Mouse (Mus musculus) right cerebral cortex, postnatal 14 days (tissue): ENCODE data around the gene Selenos.
"Not testable (repeated sequence)": the region's sequence is repeated elsewhere in the genome, so short reads cannot be mapped to it uniquely, and the experiment has no call there.

Source experiments
- DNase-seq: peaks from one replicate; pipeline ENCODE4 v3.0.0; 2022

The Selenos gene

DNA sequence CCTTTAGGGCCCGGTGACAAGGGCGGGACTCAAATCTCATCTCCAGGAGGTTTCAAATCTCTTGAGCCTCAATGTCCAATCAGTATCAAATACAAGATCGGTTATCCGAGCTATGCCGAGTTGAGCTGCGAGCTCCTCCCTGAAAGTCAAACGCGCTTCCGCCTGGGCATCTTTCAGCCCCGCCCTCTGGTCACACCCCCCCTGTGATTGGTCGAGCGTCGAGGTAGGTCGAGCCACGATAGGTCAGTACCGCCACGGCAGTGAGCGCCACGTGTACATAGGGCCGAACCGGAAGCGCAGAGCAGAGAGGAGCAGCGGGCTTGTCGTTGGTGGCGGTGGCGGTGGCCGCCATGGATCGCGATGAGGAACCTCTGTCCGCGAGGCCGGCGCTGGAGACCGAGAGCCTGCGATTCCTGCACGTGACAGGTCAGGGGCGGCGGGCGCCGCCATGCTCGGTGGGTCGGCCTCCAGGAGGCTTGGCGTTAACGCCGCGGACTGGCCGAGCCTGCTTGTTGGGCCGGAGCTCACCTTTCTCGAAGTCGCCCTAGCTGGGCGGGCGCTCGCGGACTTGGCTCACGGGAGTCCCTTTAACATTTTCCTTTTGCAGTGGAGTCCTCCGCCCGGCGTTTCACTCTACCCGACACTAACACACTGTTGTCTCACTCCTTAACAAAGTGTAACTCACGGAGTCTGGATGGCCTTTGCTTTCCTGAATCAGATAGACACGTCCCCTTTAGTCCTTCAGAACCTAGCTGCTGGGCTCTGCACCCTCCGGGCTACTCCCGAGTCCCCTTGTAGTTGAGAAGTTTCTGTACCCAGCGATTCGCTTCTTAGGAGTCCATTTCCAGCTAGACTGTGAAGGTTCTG is at the start of gene Selenos:
Gene Selenos (plus strand): TSS at position 286 of the 867 bp plus-strand sequence.
- DNase-seq: peak; percentile 95

DNA sequence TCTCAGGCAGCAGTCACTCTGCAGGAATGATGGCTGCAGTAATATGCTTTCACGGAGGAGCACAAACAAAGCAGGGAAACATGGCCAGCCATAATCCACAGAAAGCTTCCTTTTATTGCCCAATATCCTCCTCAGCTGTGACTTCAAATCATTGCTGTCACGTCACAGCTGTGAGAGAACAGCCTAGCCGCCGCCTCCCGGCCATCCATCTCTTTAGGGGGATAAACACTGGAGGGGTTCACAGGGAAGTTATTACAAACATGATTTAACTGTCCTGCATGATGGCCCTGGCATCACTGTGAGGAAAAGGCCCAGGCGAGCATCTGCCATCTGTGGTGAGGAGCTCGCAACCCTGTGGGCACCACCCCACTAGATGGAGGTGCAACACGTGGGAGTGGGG is 42.6 kb upstream of the Selenos start:
- DNase-seq: no peak

DNA sequence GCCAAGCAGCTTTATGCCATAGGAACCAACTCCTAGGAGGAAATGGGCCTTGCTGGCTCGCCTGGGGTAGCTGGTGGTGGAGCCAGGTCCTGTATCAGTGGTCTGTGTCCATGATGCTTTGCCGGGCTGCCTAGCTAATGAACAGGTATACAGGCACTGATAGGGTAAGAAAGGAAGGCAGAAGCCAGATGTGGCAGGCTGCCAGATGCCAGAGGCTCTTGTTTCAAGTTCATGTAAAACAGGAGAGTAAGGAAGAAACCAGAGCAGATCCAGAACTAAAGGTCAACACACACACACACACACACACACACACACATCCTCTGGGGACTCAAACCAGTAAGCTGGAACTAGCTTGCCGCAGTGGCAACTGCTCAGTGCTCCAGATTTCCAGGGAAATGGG is 41.2 kb upstream of the Selenos start:
- DNase-seq: no peak

DNA sequence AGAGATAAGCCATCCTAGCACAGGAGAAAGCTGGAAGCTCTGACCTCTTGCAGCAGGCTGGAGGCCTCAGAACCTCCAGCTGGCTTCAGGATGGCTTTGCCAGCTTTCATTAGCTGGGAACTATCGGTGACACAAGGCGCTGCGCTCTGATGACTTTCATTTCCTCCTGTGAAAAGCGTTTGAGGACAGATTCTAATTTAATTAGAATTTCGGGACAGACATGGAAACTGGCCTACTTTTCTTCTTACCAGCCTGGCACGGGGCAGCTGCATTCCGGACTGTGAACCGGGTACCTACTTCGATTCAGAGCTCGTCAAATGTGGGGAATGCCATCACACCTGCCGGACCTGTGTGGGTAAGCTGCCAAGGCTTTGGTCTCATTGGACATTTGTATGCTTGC is 40.7 kb upstream of the Selenos start:
- no peak for DNase-seq

DNA sequence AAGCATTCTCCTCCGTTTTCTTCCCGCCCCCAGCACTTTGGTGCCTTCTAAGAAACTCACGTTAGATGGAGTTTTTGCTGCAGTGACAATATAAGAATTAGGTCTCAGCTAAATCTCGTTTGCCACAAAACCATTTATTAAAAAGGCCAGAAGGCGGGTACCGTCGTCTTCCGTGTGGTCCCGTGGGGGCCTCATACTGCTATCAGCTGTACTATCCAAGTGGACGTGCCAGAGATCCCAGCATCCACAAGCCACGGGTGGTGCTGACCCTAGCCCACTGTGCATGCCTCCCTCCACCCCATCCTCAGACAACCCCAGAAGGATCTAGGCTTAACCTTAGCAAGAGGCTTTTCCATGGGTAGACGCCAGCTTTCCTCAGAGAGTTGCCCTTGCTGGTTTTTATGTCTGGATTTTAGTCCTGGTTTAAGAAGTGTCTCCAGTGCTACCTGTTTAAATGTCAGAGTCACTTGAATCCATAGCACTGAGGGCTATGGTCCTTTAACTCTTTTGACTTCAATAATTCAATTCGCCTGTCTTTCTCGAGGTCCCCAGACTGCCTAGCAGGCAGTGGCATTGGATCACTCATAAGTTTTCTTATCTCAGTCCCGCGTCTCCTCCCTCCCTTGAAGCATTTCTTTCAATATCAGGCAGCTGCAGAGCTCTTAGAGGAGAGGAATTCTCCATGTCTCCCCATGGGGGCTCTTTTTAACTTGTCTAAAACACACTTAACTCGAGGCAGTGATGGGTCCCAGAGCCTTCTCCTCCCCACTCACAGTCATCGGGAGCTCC is 39.2 kb upstream of the Selenos start:
- no peak for DNase-seq

DNA sequence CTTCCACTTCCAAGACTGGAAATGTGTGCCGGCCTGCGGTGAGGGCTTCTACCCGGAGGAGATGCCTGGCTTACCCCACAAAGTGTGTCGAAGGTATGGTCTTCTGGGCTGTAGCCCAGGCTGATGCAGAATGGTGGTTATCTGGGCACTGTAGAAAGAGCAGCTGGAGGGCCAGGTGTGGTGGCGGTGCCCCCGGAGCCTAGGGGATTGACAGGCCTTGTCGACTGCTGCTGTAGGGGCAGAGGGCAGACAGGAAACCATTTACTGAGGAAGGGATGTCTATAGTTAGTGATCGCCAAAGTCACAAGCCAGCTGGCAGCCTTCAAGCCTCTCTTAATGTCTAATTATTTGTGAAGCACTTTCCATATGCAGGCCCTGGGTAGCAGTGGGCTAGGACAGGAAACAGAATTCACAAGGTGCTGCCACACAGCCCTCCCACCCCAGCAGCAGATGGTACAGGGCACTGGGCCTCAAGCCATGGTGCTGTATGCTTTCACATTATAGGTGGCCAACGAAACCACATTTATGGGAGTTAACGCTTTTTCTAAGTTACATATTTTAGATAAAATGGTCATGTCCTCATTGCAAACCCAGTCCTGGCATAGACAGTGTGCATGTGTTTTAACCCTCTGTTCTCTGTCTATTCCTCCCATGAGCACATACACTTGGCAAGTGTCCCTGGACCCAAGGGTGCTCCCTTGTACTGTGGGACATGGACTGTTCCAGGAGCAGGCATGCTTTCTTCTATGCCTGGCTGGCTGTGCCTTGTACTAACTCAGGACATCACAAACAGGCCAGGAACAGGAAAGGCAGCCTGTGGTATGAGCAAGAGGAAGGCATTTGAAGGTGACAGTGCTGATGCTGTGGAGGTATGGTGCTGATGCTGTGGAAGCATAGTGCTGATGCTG is 35.6 kb upstream of the Selenos start, which contains the start of gene Gm45213:
Gene Gm45213 (plus strand): TSS at position 51 of the 908 bp plus-strand sequence.
- no peak for DNase-seq

DNA sequence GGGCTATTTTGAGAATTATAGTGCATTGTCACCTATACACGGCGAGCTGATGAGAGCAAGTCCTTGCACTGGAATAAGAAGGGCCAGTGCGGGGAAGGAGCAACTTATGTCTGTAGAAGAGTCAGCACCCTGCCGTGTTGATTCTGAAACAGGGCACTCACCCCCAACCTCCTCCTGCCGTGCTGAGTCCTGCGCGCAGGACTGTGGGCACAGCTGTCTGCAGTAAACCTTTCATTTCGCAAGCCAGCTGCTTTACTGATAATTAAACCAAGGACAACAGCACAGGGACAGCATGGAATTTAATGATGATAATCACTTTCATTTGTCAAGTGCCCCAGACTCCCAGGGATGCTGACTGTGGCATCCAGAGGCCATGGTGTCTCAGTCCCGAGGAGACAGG is 34.8 kb upstream of the Selenos start:
- no peak for DNase-seq

DNA sequence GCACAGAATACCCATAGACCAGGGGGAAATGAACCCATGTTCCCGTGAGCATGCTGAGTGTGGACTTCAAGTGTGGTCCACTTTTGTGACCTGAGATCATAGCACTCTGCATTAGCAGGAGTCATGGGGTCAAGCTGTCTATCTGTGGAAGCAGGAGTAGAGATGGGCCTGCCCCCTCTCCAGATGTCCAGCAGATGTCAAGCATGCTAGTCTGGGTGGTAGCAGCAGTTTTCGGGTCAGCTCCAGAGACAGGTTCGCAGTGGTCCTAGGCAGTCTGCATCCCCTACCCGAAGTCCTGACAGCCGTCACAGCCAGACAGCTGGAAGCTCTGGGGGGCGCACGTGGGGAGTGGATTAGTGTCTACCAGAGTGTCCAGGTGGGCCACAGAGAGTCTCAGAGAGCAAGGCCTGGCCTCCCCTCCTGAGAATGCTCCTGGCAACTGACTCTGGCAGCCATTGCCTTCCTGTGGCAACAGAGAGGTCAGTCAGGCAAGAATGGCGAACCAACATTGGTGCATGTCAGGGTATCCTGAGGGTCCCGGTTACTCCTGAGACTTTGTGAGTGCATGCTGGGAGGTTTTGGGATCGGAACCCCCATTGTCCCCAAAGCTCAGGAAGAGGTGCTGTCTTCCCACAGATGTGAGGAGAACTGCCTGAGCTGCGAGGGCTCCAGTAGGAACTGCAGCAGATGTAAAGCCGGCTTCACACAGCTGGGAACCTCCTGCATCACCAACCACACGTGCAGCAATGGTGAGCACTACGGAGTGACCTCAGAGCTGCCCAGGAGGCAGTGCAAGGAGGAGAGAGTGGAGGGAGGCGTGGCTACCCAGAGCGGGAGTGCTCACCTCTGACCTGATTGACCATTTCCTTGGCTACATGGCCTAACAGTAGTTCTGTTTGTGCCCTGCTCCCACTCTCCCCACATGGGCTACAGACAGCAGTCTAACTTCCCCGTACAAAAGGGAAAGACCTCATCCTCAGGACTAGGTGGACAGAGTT is 32.2 kb upstream of the Selenos start:
- DNase-seq: no peak

DNA sequence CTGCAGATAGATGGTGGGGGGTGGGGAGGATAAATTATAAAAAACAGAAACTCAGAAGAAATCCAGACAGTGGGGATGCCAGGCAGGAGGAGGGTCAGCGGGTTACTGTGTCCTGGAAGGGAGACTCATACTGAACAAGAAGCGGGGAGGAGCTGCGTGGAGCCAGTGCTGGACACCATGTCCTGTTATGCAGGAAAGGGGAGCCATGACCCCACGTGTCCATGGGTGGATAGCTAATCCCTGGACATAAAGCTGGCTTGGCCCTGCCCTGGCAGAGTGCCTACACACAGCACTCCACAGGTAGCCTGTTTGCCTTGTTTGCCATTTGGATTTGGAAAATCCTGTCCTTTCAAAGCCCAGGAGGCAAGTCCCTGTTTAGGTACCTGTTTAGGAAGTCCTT is 31.5 kb upstream of the Selenos start:
- DNase-seq: no peak

DNA sequence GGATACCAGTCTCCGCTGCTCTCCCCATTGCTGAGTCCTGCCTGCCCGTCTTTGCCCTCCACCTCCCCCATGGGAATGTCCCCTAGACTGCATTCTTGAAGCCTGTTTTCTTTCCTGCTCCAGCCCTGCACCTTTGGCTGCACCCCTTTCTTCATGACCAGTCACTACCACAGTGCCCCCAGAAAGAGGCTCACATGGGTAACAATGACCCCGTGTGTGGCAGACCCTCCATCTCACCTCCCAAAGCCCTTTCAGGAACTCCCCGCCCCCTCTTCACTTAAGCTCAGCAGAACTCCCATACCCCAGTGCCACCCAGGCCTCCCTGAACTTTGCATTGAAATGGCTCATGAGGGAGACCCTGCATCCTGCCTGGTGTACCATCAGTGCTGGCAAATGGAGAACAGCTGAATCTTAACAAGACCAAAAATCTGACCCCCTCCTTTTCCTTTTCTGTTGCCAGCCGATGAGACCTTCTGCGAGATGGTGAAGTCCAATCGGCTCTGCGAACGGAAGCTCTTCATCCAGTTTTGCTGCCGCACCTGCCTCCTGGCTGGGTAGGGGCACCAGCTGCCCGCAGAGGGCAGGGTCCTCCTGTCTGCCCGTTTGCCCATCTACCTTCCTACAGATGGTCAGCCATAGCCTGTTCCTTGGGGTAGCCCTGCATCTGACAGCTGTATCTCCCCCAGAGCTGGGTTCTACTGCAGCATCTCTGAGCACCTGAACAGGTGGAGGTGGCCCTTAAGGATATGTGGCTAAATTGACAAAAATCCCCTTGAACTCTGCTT is 30.8 kb upstream of the Selenos start:
- no peak for DNase-seq

DNA sequence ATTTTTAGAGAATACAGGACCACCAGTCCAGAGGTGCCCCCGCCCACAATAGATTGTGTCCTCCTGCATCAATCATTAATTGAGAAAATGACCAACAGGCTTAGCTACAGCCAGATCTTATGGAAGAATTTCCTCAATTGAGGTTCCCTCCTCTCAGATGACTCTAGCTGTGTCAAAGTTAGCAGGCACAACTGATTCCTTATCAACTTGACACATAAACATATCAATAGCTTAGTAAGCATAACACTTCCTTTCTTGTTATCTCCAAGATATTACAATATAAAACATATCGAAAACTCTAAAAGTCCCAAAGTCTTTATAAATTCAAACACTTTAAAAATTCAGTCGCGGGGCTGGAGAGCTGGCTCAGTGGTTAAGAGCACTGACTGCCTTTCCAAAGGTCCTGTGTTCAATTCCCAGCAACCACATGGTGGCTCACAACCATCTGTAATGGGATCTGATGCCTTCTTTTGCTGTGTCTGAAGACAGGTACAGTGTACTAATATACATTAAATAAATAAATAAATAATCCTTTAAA is 25.4 kb upstream of the Selenos start:
- DNase-seq: no peak

DNA sequence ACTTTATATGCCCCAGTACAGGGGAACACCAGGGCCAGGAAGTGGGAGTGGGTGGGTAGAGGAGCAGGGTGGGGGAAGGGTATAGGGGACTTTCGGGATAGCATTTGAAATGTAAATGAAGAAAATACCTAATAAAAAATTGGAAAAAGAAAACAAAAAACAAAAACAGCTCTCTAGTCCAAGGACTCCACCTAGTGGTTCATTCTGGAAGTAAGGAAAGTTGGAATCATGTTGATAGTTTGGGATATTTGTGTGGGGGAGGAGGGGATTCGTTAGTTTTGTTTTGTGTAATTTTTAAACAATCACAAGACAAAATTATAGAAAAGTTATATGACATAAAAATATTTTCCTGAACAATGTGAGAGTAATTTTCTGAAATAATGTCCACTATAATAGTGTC is 24.1 kb upstream of the Selenos start:
- DNase-seq: not testable (repeated sequence)

DNA sequence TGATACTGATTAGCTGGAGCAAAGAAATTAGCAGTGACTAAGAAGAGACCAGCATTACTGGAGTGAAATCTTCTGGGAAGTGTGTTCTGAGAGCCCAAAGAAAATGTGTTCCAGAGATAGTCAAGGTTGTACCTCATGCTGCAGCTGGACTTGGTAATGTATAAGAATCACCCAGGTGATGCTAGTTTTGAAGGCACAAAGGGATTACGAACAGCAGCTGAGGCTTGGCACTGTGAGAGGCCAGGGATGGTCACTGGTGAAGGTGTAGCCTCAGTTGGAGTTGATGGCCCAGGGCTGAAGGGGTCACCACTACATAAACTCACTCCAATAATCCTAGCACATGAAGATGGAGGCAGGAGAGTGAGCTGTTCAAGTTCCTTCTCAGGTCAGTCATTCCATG is 20.7 kb upstream of the Selenos start, which contains the start of gene Snrpa1:
Gene Snrpa1 (plus strand): TSS at position 301 of the 400 bp plus-strand sequence.
- DNase-seq: no peak

DNA sequence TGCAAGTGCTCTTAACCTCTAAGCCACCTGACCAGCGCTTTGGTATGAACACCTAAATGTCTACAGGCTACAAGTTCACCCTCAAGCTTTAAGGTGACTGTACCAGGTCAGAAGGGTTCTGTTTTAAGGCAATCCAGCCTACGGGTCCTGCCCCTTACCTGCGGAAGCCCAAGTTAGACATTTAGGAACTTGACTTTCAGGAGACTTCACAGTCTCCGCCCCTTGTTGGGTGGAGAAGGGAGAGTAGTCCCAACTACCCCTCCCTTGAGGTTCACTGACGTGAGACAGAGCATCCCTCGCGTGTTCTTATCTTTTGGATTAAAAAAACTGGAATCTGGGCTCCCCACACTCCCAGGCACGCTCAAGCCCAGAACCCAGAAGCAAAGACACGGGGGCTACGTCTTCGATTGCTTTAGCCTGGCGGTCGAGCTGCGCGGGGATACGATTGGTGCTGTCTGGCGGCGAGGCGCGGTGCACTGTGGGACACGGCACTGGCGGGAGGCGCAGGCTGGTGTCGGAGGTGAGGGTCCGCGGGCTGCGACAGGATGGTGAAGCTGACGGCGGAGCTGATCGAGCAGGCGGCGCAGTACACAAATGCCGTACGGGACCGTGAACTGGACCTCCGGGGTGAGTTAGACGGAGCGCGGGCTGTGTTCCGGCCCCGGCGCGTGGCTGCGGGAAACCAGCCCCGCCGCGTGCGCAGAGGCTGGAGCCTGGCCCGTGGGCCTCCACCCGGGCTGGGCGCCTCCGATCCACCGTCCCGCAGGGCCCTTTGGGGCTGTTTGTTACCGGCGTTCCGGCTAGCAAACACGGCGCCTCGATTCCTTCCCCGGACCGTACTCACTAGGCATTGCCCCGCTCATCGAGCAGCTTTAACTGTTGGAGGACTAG is 19.1 kb upstream of the Selenos start:
- DNase-seq: peak; percentile 88

DNA sequence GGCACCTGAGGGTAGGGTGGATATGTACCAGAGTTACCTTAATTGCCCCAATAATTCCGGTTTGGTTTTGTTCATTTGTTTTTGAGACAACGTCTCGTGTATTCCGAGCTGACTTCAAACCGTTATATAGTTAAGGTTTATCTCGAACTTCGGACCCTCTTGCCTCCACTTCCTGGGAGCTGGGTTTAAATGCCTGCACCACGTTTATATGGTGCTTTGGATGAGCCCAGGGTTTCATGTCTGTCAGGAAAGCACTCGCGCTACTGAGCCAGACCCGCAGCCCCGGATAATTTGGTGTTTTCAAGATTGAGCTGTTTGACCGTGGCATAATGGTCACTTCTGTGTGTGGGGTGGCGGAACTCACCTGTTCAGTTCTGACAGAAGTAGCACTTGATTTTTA is 18.4 kb upstream of the Selenos start:
- no peak for DNase-seq

DNA sequence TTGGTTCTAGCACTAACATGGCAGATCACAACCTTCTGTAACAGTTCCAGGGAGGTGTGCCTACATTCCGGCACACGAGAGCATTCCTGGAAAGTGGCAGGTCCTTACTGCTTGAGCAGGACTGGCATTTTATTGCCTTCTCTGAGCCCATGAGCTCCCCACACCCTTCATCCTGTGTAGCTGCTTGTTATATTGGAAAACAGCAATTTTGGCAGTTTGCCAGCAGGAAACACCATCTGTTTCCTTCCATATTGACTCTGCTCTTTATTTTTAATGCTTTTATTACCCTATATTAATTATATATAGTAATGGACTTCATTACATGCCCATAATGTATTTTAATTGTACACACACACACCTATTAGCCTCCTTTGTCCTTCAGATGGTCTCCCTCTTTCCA is 3.0 kb upstream of the Selenos start:
- DNase-seq: no peak

DNA sequence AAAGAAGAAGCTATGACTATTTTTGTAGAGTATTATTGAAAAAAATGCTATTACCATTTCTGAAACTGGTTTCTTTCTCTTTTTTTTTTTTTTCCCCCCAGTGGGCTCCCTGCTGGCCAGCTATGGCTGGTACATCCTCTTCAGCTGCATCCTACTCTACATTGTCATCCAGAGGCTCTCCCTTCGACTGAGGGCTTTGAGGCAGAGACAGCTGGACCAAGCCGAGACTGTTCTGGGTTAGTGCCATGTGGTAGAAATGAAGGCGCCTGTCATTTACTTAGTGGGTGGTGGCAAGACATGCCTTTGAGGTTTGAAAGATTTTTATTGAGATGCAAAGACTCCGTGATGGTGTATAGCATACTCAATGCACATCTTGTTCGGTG is 773 bp downstream of the Selenos start:
- no peak for DNase-seq

DNA sequence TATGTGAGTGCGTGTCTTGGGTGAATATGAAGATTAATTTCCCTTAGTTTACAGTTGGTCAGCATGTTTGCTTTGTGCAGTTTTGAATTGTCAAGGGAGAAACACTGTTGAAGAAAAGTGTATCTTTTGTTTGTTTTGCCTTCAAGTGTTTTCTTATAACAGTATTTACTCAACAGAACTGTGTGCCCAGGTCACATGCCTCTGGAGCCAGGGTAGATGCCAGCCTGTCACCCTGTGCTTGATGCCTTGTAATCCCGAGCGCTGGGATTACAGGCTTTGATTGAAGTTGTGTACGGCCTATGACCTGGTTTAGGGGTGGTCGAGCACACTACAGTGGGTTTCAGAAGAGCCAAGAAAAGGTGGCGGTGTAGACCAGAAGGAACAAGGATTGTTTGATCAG is 4.3 kb downstream of the Selenos start:
- DNase-seq: no peak

DNA sequence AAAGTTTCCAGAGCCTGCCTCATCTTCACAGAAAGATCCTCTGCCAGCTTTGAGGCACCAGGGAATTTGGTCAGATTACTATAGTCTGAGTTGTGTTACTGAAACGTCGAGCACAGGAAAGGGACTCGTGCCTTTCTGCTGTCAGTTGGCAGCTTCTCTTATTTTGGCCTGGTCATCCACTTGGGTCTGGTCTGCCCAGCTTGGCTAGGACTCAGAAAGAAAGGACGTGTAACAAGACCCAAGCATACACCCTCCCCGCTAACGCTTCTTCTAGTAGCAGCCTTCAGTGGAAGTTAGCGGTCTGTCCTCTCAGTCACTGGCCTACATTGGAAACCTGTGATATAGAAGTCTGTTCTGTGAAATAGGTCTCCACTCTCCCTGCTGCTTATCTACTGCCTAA is 5.1 kb downstream of the Selenos start:
- DNase-seq: no peak
